Mouse (Mus musculus): ENCODE measurements around the gene Gm20716.

Gene Gm20716

DNA sequence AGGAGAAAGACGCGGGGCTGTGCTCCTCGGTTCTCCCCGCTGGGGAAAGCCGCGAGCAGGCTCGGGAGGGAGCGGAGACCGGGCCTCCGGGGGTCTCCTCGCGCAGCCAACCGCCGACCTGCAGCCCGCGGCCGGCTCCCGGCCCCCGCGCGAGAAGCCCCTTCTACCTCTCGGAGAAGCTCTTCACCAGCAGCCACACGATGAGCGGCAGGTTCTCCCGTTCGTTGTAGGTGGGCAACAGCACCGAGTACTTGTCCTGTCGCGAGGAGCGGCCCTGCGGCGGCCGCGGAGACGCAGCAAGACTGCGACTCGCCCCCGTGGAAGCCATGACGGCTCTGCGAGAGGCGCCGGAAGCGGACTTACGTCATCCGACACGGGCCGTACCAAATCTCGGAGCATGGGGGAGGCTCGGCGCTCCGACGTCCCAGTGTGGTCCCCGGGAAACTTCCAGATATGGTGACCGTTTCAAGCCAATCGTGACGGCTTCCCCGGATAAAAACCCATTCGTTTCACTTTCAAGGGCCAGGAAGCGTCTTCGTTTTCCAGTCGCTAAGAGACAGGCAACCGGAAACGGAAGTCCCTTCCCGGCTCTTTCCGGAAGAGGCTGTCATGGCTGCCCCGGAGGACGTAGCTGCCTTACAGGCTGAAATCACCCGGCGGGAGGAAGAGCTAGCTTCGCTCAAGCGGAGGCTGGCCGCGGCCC lies at the start of gene Gm20716, which contains the start of the genes Dpm1 and Mocs3:
Gene Gm20716, minus strand, starts transcription at position 339 of the 703 bp plus-strand sequence.
Gene Dpm1, minus strand, starts transcription at position 566 of the 703 bp plus-strand sequence.
Gene Mocs3, plus strand, starts transcription at position 597 of the 703 bp plus-strand sequence.
- peak; percentile 88 for DNase-seq (ENCODE audit: low spot score)

GRCm38 (mm10) chr2:168274374-168274935 lies 44.3 kb upstream of the Gm20716 start:
- DNase-seq (ENCODE audit: low spot score), result peak; percentile 49

DNA sequence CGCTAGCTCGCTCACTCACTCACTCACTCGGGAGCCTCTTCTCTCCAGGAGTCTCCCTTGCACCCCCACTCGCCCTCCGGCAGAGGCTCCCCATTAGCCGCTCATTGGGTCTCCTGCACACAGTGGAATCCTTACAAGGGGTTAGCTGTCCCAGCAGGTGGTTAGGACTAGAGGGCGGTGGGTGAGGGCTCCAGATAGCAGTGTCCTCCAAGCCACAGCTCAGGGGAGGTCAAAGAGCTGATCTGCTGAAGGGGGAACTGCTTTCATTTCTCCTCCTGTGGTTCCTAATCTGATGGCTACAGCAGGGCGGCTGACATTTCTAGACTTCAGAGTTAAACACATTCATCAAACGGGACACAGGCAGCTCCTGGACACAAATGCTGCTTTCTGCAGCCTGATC lies 43.2 kb upstream of the Gm20716 start:
- no peak for DNase-seq (ENCODE audit: low spot score)

DNA sequence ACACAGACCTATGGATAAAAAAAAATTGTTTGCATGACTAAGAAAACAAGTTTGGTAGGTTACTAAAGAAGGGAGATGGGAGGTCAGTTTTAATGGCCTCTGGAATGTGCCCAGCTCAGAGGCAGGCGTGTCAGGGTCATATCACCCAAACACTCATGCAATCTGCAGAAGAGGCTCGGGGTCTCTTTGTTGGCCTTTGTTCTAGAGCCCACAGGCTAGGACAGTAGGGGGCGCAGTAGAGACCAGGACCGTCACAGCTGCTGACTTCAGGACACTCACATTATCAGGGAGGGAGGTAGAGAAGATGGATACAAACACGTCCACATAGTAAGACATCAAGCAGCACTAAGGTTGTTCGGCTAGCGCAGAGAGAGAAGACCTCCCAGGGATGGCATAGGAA lies 37.9 kb upstream of the Gm20716 start:
- no peak for DNase-seq (ENCODE audit: low spot score)

DNA sequence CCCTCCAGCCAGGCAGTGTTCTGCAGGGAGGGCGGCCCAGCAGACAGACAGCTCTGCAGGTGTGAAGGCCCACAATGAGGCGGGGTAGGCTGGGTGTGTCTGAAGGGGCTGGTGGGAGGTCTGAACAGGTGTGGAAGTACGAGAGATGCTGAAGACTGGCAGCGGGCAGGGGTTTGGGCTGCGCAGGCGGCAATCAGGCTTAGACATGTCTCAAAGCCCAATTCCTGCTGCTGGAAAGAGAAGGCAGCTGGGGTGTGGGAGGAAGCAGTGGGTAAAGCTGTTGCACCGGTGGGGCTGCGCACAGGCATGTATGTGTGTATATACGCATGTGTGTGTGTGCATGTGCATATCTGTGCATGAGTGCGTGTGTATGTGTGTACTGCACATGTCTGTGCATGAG lies 30.7 kb upstream of the Gm20716 start:
- no peak for DNase-seq (ENCODE audit: low spot score)

- DNase-seq (ENCODE audit: low spot score), result no peak
Measured at GRCm38 (mm10) chr2:168260124-168260523, 30.0 kb upstream of the Gm20716 start.

- no peak for DNase-seq (ENCODE audit: low spot score)
Measured at GRCm38 (mm10) chr2:168259046-168259445, 28.9 kb upstream of the Gm20716 start.

DNA sequence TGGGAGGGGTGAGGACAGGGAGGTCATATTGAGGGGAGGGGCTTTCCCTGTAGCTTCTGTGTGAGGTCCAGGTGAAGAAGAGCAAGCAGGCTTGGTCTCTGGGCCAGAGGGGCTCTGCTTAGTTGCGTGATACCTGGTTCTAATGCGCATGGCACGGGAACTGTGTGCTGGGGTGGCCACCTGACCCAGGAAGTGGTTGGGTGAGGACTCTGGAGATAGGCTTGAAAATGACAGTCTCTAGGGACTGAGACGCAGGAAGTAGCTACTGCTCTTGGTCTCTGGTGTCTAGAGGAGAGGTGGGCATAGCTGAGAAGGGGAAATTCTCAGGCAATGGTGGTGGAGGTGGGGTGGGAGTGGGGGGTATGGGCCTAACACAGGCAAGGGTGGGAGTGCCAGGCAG lies 27.0 kb upstream of the Gm20716 start:
- DNase-seq (ENCODE audit: low spot score), result no peak

GRCm38 (mm10) chr2:168256506-168256905 lies 26.3 kb upstream of the Gm20716 start:
- no peak for DNase-seq (ENCODE audit: low spot score)

DNA sequence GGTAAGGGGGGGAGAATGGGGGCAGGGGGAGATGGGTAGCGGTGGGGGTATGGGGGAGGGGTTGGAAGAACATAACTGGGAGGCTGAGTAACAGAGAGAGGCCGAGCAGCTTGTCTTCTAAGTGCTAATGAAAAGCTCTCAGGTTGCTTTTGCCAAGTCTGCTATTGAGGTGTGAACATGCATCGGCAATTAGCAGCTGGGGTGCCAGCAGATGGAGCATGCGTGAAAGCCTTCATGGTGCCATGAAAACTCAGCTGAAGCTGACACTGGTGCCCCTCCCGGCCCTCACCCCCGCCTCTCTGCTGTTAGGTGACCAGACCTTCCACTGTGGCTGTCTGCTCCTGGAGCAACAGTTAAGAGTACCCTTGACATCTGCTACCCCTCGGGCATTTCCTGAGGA lies 23.7 kb upstream of the Gm20716 start:
- no peak for DNase-seq (ENCODE audit: low spot score)

DNA sequence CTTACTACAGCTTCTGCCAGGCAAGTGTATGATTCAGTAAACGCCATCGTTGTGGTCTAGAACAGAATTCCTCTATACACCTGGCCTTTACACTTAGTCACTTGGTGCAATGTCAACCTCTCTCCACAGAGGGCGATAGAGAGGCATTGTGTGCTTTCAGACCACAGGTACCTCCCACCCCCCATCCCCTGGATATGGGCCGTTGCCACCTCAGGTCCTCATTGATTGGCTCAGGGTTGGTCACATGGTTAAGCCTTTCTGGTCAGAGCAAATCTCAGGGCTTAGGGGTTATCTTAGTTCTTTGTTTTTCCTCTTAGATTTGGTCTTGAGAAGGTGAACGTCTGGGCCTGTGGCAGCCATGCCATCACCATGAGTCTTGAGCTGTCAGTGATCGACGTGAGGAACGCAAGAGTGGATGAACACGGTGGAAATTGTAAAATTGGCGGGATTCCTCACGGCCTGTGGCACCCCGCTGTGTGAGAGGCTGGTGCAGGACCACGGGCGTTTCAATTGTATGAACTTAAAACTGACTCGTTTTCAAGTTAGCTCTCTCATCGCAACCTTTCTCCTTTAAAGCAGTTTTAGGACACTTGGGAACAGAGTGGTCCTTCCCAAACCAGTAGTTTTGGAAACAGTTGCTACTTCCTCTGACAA lies 22.6 kb upstream of the Gm20716 start:
- no peak for DNase-seq (ENCODE audit: low spot score)

GRCm38 (mm10) chr2:168250270-168250669 lies 20.1 kb upstream of the Gm20716 start:
- DNase-seq (ENCODE audit: low spot score), result peak; percentile 70

DNA sequence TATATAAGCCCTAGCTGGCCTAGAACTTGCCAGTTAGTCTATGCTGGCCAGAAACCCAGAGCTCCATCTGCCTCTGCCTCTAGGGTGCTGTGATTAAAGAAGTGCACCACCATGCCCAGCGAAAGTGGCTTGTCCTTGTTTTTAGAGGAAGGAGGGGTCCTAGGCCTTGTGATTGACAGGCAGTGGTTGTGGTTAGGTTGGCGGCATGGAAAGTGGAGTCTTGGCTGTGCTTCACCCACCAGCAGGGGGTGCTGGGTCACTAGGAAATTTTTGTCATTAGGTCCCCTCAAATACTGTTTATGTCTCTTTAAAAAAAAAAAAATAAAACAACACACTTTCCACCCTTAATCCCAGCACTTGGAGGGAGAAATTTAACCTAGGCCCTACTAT lies 18.7 kb upstream of the Gm20716 start:
- DNase-seq (ENCODE audit: low spot score), result no peak

- DNase-seq (ENCODE audit: low spot score), result no peak
Measured at GRCm38 (mm10) chr2:168248167-168248855, 18.1 kb upstream of the Gm20716 start.

GRCm38 (mm10) chr2:168245571-168245970 lies 15.4 kb upstream of the Gm20716 start:
- DNase-seq (ENCODE audit: low spot score), result no peak

DNA sequence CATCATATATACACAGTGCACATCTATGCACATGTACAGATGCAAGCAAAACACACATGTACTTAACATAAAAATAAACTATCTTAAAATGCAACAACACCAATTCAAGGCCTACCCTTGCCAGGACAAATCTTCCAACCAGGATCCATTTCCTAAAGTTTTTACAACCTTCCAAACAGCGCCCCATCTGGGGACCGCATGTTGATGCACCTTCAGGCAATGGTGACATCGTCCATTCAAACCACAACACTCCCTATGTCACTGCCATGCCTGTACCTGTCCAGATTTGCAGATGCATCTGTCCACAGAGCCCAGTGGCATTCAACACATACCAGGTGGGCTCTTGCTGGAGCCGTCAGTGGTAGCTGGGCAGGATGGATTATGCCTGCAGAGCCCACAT lies 13.1 kb upstream of the Gm20716 start:
- no peak for DNase-seq (ENCODE audit: low spot score)

DNA sequence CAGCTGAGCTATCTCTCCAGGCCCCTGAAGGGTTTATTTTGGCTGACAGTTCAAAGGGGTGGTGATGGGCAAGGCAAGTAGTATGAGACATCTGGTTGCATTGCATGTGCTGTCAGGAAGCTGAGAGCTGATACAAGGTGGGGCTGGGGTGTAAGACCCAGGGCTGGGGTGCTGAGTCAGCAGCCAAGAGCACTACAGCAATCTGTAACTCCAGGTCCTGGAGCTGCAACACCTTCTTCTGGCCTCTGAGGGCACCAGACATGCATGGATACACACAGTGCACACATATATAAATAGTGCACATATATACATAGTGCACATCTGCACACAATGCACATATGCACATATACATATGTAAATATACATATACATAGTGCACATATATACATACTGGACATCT lies 12.7 kb upstream of the Gm20716 start:
- DNase-seq (ENCODE audit: low spot score), result no peak

DNA sequence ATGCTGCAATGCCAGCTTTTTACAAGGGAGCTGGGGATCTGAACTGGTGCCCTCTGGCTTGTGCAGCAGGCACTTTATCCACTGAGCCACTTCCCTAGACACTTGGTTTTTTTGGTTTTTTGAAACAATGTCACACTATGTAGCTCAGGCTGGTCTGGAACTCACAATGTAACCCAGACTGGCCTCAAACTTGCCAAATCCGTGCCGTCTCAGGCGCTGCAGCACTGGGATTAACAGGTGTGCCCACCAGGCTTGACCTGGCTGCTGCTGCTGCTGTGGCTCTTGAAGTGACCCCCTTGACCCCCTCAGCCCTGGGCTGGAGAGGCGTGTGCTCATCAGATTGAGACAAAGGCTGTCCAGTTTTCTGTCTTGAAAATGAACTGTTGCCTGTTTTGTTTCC lies 8.2 kb upstream of the Gm20716 start:
- no peak for DNase-seq (ENCODE audit: low spot score)

DNA sequence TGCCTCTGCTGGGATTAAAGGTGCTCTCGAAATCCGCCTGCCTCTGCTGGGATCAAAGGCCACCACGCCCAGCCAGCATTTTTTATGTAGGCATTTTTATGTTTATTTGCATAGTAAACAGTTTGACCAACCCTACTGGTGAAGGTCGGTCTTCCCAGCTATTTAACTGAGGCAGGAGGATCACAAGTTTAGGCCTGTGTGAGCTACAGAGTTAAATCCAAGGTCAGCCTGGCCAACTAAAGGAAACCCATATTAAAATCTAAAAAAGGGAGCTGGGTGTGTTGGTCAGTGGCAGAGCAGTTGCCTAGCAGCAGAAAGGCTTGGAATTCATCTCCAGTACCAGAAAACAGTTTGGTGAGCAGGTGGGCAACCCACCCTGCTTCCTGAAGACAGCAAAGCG lies 3.1 kb upstream of the Gm20716 start:
- DNase-seq (ENCODE audit: low spot score), result no peak

DNA sequence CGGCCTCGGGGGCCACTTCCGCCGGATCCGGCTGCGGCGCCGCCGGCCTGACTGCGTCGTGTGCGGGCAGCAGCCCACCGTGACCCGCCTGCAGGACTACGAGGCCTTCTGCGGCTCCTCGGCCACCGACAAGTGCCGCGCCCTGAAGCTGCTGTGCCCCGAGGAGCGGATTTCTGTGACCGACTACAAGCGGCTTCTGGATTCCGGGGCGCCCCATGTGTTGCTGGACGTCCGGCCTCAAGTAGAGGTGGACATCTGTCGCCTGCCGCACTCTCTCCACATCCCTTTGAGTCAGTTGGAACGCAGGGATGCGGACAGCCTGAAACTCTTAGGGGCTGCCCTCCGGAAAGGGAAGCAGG lies 1.3 kb upstream of the Gm20716 start:
- DNase-seq (ENCODE audit: low spot score), result no peak

DNA sequence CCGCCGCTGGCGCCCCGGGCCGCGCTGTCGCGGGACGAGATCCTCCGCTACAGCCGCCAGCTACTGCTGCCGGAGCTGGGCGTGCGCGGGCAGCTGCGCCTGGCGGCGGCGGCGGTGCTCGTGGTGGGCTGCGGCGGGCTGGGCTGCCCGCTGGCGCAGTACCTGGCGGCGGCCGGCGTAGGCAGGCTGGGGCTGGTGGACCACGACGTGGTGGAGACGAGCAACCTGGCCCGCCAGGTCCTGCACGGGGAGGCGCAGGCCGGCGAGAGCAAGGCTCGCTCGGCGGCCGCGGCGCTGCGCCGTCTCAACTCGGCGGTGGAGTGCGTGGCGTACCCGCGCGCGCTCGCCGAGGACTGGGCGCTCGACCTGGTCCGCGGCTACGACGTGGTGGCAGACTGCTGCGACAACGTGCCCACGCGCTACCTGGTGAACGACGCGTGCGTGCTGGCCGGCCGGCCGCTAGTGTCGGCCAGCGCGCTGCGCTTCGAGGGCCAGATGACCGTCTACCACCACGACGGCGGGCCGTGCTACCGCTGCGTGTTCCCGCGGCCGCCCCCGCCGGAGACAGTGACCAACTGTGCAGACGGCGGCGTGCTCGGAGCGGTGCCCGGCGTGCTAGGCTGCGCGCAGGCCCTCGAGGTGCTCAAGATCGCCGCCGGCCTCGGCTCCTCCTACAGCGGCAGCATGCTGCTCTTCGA lies 758 bp upstream of the Gm20716 start:
- no peak for DNase-seq (ENCODE audit: low spot score)
